Mouse (Mus musculus) lung, embryonic 16.5 days (tissue): ENCODE measurements around the gene Ing1. TPM values are rescaled to one million over a fixed set of nuclear protein-coding genes. Genes with fewer than 3 reads are reported as not detected.
A peak's percentile ranks its signal among the peaks of the same experiment; 100 is the strongest.

Source experiments
- ATAC-seq: fragments of 200-750 bp; cut with Nextera tagmentation; 2 replicates; pipeline ENCODE4 v1.8.0; 2017; ENCODE audit warnings: low read depth, mild to moderate bottlenecking, moderate library complexity
- H3K27ac ChIP-seq: fragments of 300-500 bp; sonication (generic); 2 replicates; pipeline ENCODE4 v1.5.1; 2014; ENCODE audit warnings: mild to moderate bottlenecking, control low read depth, low read length
- H3K27me3 ChIP-seq: fragments of 300-500 bp; sonication (generic); 2 replicates; pipeline ENCODE4 v1.6.1; 2014; ENCODE audit warnings: low read depth, low read length, mixed read lengths; ENCODE audit not compliant: control insufficient read depth, insufficient read depth
- H3K36me3 ChIP-seq: fragments of 300-500 bp; sonication (generic); 2 replicates; pipeline ENCODE4 v1.6.1; 2014; ENCODE audit warnings: low read length; ENCODE audit not compliant: control insufficient read depth, insufficient read depth
- H3K4me1 ChIP-seq: fragments of 300-500 bp; sonication (generic); replicated peaks from 2 replicates; pipeline ENCODE4 v1.6.1; 2014; ENCODE audit warnings: low read length, mixed read lengths; ENCODE audit not compliant: control insufficient read depth, insufficient read depth
- H3K4me2 ChIP-seq: fragments of 300-500 bp; sonication (generic); 2 replicates; pipeline ENCODE4 v1.6.1; 2014; ENCODE audit warnings: low read depth, low read length, control low read depth
- H3K4me3 ChIP-seq: fragments of 300-500 bp; sonication (generic); 2 replicates; pipeline ENCODE4 v1.5.1; 2014; ENCODE audit warnings: mild to moderate bottlenecking, low read length, control low read depth
- H3K9ac ChIP-seq: fragments of 300-500 bp; sonication (generic); 2 replicates; pipeline ENCODE4 v1.6.1; 2014; ENCODE audit warnings: low read length, control low read depth
- H3K9me3 ChIP-seq: fragments of 300-500 bp; sonication (generic); 2 replicates; pipeline ENCODE4 v1.6.1; 2016; ENCODE audit warnings: low read length; ENCODE audit not compliant: control insufficient read depth
- WGBS: fragments of 180-500 bp; shearing (Covaris S2); extraction: QIAGEN DNeasy Blood & Tissue Kit; methylation state at CpG from one replicate; pipeline ENCODE4 v1.1.7; 2014; 5-methylcytosine and 5-hydroxymethylcytosine counted together
- polyA plus RNA-seq: library from polyadenylated mRNA; unstranded; fragments of >200 nt; fragmentation: Nextera tagmentation; extraction: Ambion mirVana; gene quantifications from 2 replicates; pipeline ENCODE4 v1.2.1, GENCODE M21; 2015

The Ing1 gene
- polyA plus RNA-seq, 1 experiment from 2014 or later = 36.3 TPM

DNA sequence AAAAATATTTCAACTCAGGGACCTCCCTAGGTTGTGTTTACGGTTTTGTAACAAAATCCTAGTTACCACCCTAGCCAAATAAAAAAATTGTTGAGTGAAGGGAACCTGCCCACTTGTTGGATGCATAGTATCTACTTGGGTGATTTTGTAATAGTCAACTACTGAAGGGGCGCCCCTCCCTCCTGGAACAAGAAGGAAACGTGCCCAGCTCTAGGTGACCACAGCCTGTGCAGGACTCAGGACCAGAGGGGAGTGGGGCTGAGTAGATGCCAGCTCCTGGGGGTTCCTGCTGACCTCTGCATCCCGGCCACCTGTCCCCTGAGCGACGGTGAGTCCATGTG lies 37.3 kb upstream of the Ing1 start:
- no peaks in the 10 kb centered on the region for H3K4me1 ChIP-seq
- no peak overlapping the region for H3K9ac ChIP-seq
- H3K9me3 ChIP-seq = no peaks in the 10 kb centered on the region
- H3K36me3 ChIP-seq = peaks cover 7% of the 10 kb centered on the region
- no peaks in the 10 kb centered on the region for H3K27me3 ChIP-seq
- H3K4me3 ChIP-seq = no peak overlapping the region
- H3K27ac ChIP-seq = no peak overlapping the region
- WGBS = 77% methylated on average over 6 of the region's 6 CpGs
- no peak overlapping the region for H3K4me2 ChIP-seq
- ATAC-seq = peak; percentile 77

- 78% methylated on average over 11 of the region's 11 CpGs for WGBS
- no peak overlapping the region for H3K9ac ChIP-seq
- H3K4me2 ChIP-seq = no peak overlapping the region
- no peak overlapping the region for H3K4me3 ChIP-seq
- H3K4me1 ChIP-seq = no peaks in the 10 kb centered on the region
- H3K36me3 ChIP-seq = peaks cover 7% of the 10 kb centered on the region
- H3K27ac ChIP-seq = peak overlapping the region; percentile 47; the same call in 1 of the 2 replicates
- H3K9me3 ChIP-seq = no peaks in the 10 kb centered on the region
- ATAC-seq = no peak
- H3K27me3 ChIP-seq = no peaks in the 10 kb centered on the region
Observed at GRCm38 (mm10) chr8:11518676-11519075, 36.7 kb upstream of the Ing1 start.

DNA sequence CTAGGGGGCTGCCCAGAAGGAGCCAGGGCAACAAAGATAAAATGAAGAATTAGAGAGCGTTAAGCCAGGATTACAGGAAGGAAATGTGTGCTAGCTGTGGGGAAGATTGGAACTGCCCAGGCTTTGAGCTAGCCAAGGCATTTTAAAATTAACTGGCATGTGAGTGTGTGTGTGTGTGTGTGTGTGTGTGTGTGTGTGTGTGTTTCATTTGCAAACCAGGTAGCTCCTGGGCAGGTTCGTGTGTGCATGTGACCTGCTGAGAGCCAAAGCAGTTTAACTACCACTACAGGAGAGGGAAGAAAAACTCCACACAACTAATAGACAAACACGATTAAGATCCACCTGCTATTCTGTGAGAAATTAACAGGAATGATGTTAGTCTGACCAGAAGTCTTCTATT lies 32.0 kb upstream of the Ing1 start:
- no peak overlapping the region for H3K27ac ChIP-seq
- WGBS = 65% methylated on average over 3 of the region's 3 CpGs
- H3K27me3 ChIP-seq = no peaks in the 10 kb centered on the region
- no peak overlapping the region for H3K4me2 ChIP-seq
- no peak overlapping the region for H3K4me3 ChIP-seq
- no peak overlapping the region for H3K9ac ChIP-seq
- no peak for ATAC-seq
- H3K4me1 ChIP-seq = no peaks in the 10 kb centered on the region
- H3K36me3 ChIP-seq = peaks cover 4% of the 10 kb centered on the region; the same call in 1 of the 2 replicates
- no peaks in the 10 kb centered on the region for H3K9me3 ChIP-seq

DNA sequence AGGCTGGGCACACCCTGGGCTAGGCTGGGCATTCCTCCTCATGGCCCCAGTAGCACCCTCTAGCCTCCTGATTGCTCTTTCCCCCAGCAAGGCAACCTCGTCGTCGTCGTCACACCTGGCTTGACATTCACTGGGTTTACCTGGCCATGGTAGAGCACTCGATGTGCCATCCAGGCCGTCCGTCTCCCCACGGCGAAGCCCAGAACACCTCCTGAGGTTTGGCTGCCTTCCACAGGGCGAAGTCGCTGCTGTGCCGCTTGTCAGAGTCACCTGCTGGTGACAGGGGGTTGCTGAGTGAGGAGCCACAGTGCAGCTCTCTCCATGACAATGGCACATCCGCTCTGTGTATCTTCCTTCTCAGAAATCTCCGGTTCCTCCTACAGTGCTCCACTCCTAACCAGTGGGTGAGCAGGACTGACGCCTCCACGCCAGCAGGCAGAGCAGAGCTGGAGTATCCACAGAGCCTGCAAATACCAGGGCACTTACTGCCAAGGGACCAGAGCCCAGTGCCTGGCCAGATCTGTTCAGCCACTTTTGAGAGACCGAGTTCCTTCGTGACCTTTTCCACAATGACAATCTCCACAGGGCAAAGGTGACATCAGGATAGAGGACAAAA lies 25.1 kb upstream of the Ing1 start:
- Histone ChIP-seq H3K36me3 (peaks cover 7% of the 10 kb centered on the region), H3K4me2 (no peak overlapping the region), H3K4me1 (no peaks in the 10 kb centered on the region), H3K9ac (no peak overlapping the region), H3K27ac (no peak overlapping the region), H3K9me3 (no peaks in the 10 kb centered on the region), H3K4me3 (no peak overlapping the region), H3K27me3 (no peaks in the 10 kb centered on the region)
- no peak; the same call in 1 of the 2 replicates for ATAC-seq
- WGBS = 74% methylated on average over 18 of the region's 18 CpGs

GRCm38 (mm10) chr8:11530849-11531248 lies 24.5 kb upstream of the Ing1 start:
- Histone ChIP-seq H3K27ac (no peak overlapping the region), H3K9me3 (no peaks in the 10 kb centered on the region), H3K4me1 (no peaks in the 10 kb centered on the region), H3K27me3 (no peaks in the 10 kb centered on the region), H3K36me3 (peaks cover 7% of the 10 kb centered on the region), H3K4me3 (no peak overlapping the region), H3K4me2 (no peak overlapping the region), H3K9ac (no peak overlapping the region)
- 44% methylated on average over 4 of the region's 4 CpGs for WGBS
- no peak for ATAC-seq

GRCm38 (mm10) chr8:11534494-11534893 lies 20.9 kb upstream of the Ing1 start:
- ATAC-seq = no peak
- Histone ChIP-seq H3K27me3 (no peaks in the 10 kb centered on the region), H3K4me2 (no peak overlapping the region), H3K9ac (no peak overlapping the region), H3K27ac (no peak overlapping the region), H3K36me3 (peaks cover 6% of the 10 kb centered on the region), H3K4me3 (no peak overlapping the region), H3K9me3 (no peaks in the 10 kb centered on the region), H3K4me1 (no peaks in the 10 kb centered on the region)
- 49% methylated on average over 9 of the region's 9 CpGs for WGBS

- no peaks in the 10 kb centered on the region for H3K9me3 ChIP-seq
- H3K9ac ChIP-seq = no peak overlapping the region
- 84% methylated on average over 4 of the region's 4 CpGs for WGBS
- no peak overlapping the region for H3K4me2 ChIP-seq
- H3K27ac ChIP-seq = no peak overlapping the region
- no peaks in the 10 kb centered on the region for H3K4me1 ChIP-seq
- no peak for ATAC-seq
- H3K4me3 ChIP-seq = no peak overlapping the region
- no peaks in the 10 kb centered on the region for H3K27me3 ChIP-seq
- peaks cover 12% of the 10 kb centered on the region for H3K36me3 ChIP-seq
Observed at GRCm38 (mm10) chr8:11539049-11539448, 16.3 kb upstream of the Ing1 start.

- no peak for ATAC-seq
- Histone ChIP-seq H3K27me3 (no peaks in the 10 kb centered on the region), H3K4me1 (no peaks in the 10 kb centered on the region), H3K9me3 (no peaks in the 10 kb centered on the region), H3K4me2 (no peak overlapping the region), H3K4me3 (no peak overlapping the region), H3K36me3 (peaks cover 12% of the 10 kb centered on the region), H3K9ac (no peak overlapping the region), H3K27ac (no peak overlapping the region)
- WGBS = 92% methylated on average over 8 of the region's 8 CpGs
Observed at GRCm38 (mm10) chr8:11540182-11540581, 15.2 kb upstream of the Ing1 start.

DNA sequence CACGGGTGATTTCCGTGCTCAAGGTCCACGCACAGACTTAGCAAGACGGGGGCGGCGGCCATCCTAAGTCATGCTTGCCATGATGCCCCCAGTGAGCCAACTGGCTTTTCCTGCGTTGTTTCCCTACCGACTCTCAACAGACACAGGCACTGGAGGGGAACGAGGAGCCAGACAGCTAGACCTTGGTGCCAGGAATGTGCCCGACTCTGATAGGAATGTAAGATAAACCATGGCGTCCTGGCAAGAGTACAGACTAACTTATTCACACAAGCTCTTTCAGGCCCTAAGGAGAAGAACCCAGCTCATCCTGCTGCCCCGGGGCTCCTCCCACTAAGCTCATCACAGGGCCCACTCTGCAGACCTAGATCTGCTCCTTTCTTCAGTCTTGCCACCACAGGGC lies 13.3 kb upstream of the Ing1 start:
- H3K36me3 ChIP-seq = peaks cover 9% of the 10 kb centered on the region
- no peaks in the 10 kb centered on the region for H3K9me3 ChIP-seq
- H3K27ac ChIP-seq = no peak overlapping the region

GRCm38 (mm10) chr8:11542866-11543265 lies 12.5 kb upstream of the Ing1 start:
- Histone ChIP-seq H3K9ac (no peak overlapping the region), H3K27ac (no peak overlapping the region), H3K9me3 (no peaks in the 10 kb centered on the region), H3K4me2 (no peak overlapping the region), H3K36me3 (peaks cover 7% of the 10 kb centered on the region; the same call in 1 of the 2 replicates), H3K4me3 (no peak overlapping the region), H3K4me1 (no peaks in the 10 kb centered on the region), H3K27me3 (no peaks in the 10 kb centered on the region)
- ATAC-seq = no peak
- 79% methylated on average over 4 of the region's 4 CpGs for WGBS

More for the DNA sequence above, 13.3 kb upstream of the Ing1 start:
- 85% methylated on average over 12 of the region's 12 CpGs for WGBS
- Histone ChIP-seq H3K9ac (no peak overlapping the region), H3K27me3 (no peaks in the 10 kb centered on the region), H3K4me1 (no peaks in the 10 kb centered on the region), H3K4me3 (no peak overlapping the region), H3K4me2 (no peak overlapping the region)
- no peak for ATAC-seq
